Mouse (Mus musculus) intestine, embryonic 14.5 days (tissue): Measurements from ENCODE around the gene Ptpn11. TPM values are rescaled to one million over a fixed set of nuclear protein-coding genes. Genes with fewer than 3 reads are reported as not detected.
"Not testable (repeated sequence)": the region's sequence is repeated elsewhere in the genome, so short reads cannot be mapped to it uniquely, and the experiment has no call there.

Source experiments
- ATAC-seq: fragments of 200-750 bp; cut with Nextera tagmentation; replicated peaks from 2 replicates; pipeline ENCODE4 v1.8.0; 2017; ENCODE audit warnings: low read depth, moderate number of reproducible peaks, moderate TSS enrichment, moderate library complexity; ENCODE audit not compliant: low FRiP score, low TSS enrichment
- DNase-seq: peaks from one replicate; pipeline ENCODE4 v3.0.0-alpha.2; 2018; ENCODE audit warnings: low spot score
- H3K27ac ChIP-seq: fragments of 300-500 bp; sonication (generic); 2 replicates; pipeline ENCODE4 v1.5.1; 2014; ENCODE audit warnings: low read depth, mild to moderate bottlenecking, control low read depth
- H3K27me3 ChIP-seq: fragments of 300-500 bp; sonication (generic); replicated peaks from 2 replicates; pipeline ENCODE4 v1.6.1; 2014; ENCODE audit warnings: low read length, control low read depth; ENCODE audit not compliant: control insufficient read depth, insufficient read depth
- H3K36me3 ChIP-seq: fragments of 300-500 bp; sonication (generic); 2 replicates; pipeline ENCODE4 v1.6.1; 2014; ENCODE audit warnings: low read length, control low read depth; ENCODE audit not compliant: control insufficient read depth, insufficient read depth
- H3K4me1 ChIP-seq: fragments of 300-500 bp; sonication (generic); replicated peaks from 2 replicates; pipeline ENCODE4 v1.6.1; 2014; ENCODE audit warnings: low read length, control low read depth, mixed read lengths; ENCODE audit not compliant: control insufficient read depth, insufficient read depth
- H3K4me2 ChIP-seq: fragments of 300-500 bp; sonication (generic); 2 replicates; pipeline ENCODE4 v1.6.1; 2014; ENCODE audit warnings: low read length
- H3K4me3 ChIP-seq: fragments of 300-500 bp; sonication (generic); 2 replicates; pipeline ENCODE4 v1.5.1; 2014; ENCODE audit warnings: low read depth, low read length, control low read depth, mixed read lengths
- H3K9ac ChIP-seq: fragments of 300-500 bp; sonication (generic); 2 replicates; pipeline ENCODE4 v1.6.1; 2014; ENCODE audit warnings: mild to moderate bottlenecking, low read length
- H3K9me3 ChIP-seq: fragments of 300-500 bp; sonication (generic); 2 replicates; pipeline ENCODE4 v1.6.1; 2016; ENCODE audit warnings: low read length, control low read depth; ENCODE audit not compliant: control insufficient read depth
- WGBS: fragments of 180-500 bp; shearing (Covaris S2); extraction: QIAGEN DNeasy Blood & Tissue Kit; methylation state at CpG from one replicate; pipeline ENCODE4 v1.1.7; 2014; 5-methylcytosine and 5-hydroxymethylcytosine counted together
- polyA plus RNA-seq: library from polyadenylated mRNA; unstranded; fragments of >200 nt; fragmentation: Nextera tagmentation; extraction: Ambion mirVana; gene quantifications from 2 replicates; pipeline ENCODE4 v1.2.1, GENCODE M21; 2014

The Ptpn11 gene
- polyA plus RNA-seq, 1 experiment from 2014 or later: 23.2 TPM

DNA sequence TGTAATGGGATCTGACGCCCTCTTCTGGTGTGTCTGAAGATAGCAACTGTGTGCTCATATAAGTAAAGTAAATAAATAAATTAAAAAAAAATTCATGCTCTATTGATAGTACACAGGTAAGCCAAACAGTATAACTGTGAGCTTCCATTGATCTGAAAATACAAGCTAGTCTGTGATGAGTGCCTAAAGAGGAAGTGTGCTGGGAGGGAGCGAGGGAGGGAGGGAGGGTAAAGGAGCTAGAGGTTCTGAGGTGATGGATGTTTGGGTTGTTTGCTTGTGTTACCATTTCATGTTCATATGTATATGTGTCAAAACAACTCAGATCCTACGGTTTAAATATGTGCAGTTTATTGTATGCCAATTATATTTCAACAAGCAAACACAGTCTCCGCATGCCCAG lies 35.6 kb upstream of the Ptpn11 start:
- 86% methylated on average over 4 of the region's 4 CpGs for WGBS
- H3K36me3 ChIP-seq: no peaks in the 10 kb centered on the region
- H3K4me1 ChIP-seq: no peaks in the 10 kb centered on the region
- no peak overlapping the region for H3K9ac ChIP-seq
- no peak overlapping the region for H3K4me3 ChIP-seq
- ATAC-seq: no peak
- no peak overlapping the region for H3K27ac ChIP-seq
- H3K4me2 ChIP-seq: no peak overlapping the region
- H3K9me3 ChIP-seq: no peaks in the 10 kb centered on the region
- H3K27me3 ChIP-seq: no peaks in the 10 kb centered on the region
- DNase-seq: no peak

DNA sequence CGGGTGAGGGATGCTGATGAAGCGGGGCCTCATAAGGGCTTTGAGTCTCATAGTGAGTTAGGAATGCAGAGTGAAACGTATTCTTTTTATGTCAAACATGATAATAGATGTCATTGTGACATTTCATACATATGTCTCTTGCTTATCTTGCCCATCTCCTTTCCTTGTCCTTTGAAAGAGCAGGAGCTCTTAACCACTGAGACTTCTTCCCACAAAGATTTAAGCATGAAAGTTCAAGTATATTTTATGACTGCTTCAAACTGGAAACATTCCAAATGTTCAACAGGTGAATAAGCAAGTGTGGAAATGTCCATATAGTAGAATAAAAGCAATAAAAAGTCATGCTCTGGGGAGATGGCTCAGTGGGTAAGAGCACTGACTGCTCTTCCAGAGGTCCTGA lies 35.2 kb upstream of the Ptpn11 start:
- ATAC-seq (no peak), DNase-seq (no peak)
- Histone ChIP-seq H3K27ac (no peak overlapping the region), H3K36me3 (no peaks in the 10 kb centered on the region), H3K4me1 (peaks cover 4% of the 10 kb centered on the region), H3K4me2 (no peak overlapping the region), H3K4me3 (no peak overlapping the region), H3K9me3 (no peaks in the 10 kb centered on the region), H3K27me3 (no peaks in the 10 kb centered on the region), H3K9ac (no peak overlapping the region)
- 62% methylated on average over 3 of the region's 3 CpGs for WGBS

DNA sequence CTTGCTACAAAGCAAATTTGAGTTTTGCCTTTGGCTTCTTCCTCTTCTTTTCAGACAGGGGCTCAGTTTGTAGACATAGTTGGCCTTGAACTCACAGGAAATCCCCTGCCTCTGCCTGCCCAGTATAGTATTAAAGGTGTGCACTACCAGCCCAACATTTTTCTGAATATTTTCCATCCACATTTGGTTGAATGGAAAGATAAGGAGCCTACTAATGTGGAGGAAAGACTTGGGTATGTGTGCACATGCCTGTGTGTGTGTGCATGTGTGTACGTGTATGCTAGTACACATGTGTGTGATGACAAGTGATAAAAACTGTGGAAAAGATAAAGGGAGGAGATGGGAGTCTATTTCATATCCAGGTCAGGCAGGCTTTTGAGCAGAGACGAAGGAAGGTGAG lies 34.7 kb upstream of the Ptpn11 start:
- no peaks in the 10 kb centered on the region for H3K27me3 ChIP-seq
- ATAC-seq (no peak), DNase-seq (no peak)
- 83% methylated on average over 2 of the region's 2 CpGs for WGBS
- H3K9ac ChIP-seq: no peak overlapping the region
- no peak overlapping the region for H3K27ac ChIP-seq
- H3K4me3 ChIP-seq: no peak overlapping the region
- no peaks in the 10 kb centered on the region for H3K9me3 ChIP-seq
- peaks cover 8% of the 10 kb centered on the region for H3K4me1 ChIP-seq
- no peaks in the 10 kb centered on the region for H3K36me3 ChIP-seq
- no peak overlapping the region for H3K4me2 ChIP-seq

DNA sequence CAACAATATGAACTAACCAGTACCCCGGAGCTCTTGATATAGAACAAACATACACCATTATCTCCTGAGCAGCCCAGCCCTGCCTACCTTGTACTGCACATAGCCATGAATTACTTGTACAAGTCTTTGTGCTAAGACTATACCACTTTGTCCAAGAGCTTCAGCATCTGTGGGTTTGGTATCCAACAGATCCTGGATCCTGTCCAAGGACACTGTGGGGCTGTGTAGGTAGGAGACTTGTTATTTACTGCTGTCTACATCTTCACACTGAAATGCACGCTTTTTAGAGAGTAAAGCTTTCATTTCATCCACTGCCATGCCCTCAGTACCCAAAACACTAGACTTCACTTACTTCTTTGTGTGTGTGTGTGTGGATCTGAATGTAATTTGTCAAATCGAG lies 33.7 kb upstream of the Ptpn11 start:
- Histone ChIP-seq H3K9ac (no peak overlapping the region), H3K27ac (no peak overlapping the region), H3K4me2 (no peak overlapping the region), H3K4me1 (peaks cover 8% of the 10 kb centered on the region), H3K9me3 (no peaks in the 10 kb centered on the region), H3K4me3 (no peak overlapping the region), H3K36me3 (no peaks in the 10 kb centered on the region), H3K27me3 (no peaks in the 10 kb centered on the region)
- ATAC-seq (no peak), DNase-seq (no peak)
- 84% methylated on average over 3 of the region's 3 CpGs for WGBS

DNA sequence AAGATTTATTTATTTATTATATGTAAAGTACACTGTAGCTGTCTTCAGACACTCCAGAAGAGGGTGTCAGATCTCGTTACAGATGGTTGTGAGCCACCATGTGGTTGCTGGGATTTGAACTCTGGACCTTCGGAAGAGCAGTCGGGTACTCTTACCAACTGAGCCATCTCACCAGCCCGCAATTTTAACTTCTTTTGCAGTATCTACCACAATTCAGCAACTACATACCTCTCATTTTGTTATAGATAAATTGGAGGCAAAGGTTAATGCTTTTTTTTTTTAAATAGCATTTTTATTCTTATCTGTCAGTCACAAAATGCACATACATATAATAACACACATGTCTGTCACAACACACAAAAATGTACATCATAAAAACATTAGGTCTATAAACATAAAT lies 32.8 kb upstream of the Ptpn11 start:
- not testable (repeated sequence) for DNase-seq, ATAC-seq, H3K4me3 ChIP-seq, H3K4me2 ChIP-seq, H3K9me3 ChIP-seq, H3K9ac ChIP-seq, H3K36me3 ChIP-seq, H3K27ac ChIP-seq, H3K27me3 ChIP-seq, H3K4me1 ChIP-seq
- WGBS: 91% methylated on average over 3 of the region's 4 CpGs

DNA sequence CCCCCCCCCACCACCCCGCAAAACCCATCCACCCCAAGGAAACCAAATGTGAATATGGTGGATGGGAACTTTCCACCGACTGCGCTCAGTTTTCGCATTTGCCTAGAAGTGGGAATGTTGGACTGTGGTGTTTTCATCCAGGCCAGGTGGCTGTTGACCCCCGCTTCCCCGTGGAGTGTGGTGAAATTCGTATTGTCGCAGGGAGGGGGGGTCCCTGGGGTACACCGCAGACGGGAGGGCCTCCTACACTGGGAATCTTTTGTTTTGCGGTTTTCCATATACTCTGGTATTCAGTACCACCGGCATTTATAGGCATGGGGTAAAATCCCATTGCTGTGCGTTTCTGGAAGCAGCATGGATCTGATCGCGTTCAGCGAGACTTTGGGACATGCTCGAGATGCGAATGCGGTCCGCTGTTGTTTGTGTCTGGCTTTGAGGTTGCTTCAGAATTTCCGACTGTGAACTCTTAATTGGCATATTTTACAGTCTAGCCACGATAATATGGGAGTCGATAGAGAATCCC lies 30.2 kb upstream of the Ptpn11 start:
- WGBS: 26% methylated on average over 23 of the region's 23 CpGs
- H3K9ac ChIP-seq: peak overlapping the region; percentile 32; the same call in 1 of the 2 replicates
- H3K27ac ChIP-seq: no peak overlapping the region
- H3K36me3 ChIP-seq: no peaks in the 10 kb centered on the region
- peak overlapping the region; percentile 90 for H3K4me3 ChIP-seq
- H3K4me1 ChIP-seq: peaks cover 8% of the 10 kb centered on the region
- H3K9me3 ChIP-seq: no peaks in the 10 kb centered on the region
- peak overlapping the region; percentile 63 for H3K4me2 ChIP-seq
- H3K27me3 ChIP-seq: no peaks in the 10 kb centered on the region
- ATAC-seq: no peak
- DNase-seq: no peak

DNA sequence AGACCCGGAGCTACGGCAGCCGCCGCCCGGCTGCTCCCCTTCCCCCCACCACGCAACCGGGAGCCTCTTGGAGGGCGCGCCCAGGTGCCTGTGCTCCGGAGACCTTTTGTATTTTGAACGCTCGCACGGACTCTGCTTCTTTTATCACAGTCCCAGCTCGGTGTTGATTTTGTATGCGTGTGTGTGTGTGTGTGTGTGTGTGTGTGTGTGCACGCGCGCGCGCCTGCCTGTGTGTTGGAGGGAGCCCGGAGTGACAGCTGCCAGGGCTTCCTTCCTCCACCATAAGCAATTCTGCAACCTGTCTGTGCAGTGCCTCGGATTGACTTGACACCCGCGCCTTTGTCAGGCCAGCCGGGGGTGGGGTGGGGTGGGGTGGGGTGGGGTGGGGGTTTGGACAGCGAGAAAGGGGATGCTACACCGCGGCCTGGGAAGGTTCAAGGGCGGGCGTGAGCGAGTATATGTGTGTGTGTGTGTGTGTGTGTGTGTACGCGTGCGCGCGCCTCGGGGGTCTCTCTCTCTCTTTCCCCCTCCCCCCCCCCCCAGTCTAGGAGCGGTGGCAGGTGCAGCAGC lies 29.6 kb upstream of the Ptpn11 start:
- Histone ChIP-seq H3K27me3 (no peaks in the 10 kb centered on the region), H3K4me2 (peak overlapping the region; percentile 63), H3K9me3 (no peaks in the 10 kb centered on the region), H3K36me3 (no peaks in the 10 kb centered on the region), H3K27ac (peak overlapping the region; percentile 73), H3K4me1 (peaks cover 8% of the 10 kb centered on the region), H3K9ac (peak overlapping the region; percentile 88), H3K4me3 (peak overlapping the region; percentile 90)
- 0% methylated on average over 34 of the region's 38 CpGs for WGBS
- ATAC-seq: peak; percentile 40
- peak; percentile 76 for DNase-seq

DNA sequence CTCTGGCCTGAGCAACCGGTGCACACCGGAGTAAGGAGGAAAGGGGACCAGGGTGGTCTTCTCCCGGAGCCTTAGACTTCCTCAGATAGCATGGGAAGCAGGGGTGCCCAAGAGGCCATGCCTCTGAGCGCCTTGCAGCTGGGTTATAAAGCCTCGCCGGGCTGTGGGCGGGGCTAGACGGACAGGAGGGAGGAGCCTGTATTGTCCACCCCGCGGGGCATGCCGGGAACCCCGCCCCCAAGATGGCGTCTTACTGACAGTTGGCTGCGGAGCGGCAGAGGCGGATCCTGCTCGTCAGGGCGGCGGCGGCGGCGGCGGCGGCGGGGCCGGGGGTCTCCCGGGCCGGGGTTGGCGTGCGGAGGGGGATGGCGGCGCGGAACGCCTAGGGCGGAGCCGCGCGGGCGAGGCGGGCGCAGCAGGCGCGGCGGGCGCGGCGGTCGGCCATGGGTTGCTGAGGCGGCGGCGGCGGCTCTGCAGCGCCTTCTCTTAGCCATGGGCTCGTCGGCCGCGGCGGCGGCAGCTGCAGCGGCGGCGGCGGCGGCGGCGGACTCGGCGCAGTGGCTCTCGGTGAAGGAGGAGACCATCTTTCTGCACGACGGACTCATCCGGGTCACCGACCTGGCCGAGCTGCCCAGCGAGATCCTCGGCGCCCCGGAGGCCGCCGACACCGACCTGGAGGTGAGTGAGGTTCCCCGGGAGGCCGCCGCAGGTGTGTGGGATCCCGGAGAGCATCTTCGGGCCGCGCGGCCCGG lies 29.0 kb upstream of the Ptpn11 start, which contains the start of gene Hectd4:
TSS of gene Hectd4 (plus strand) at position 240 of the 752 bp plus-strand sequence.
- Histone ChIP-seq H3K27me3 (no peaks in the 10 kb centered on the region), H3K4me2 (peak within 1 kb of the TSS; percentile 63), H3K9me3 (no peaks in the 10 kb centered on the region), H3K4me3 (peak within 1 kb of the TSS; percentile 90), H3K9ac (peak within 1 kb of the TSS; percentile 88), H3K4me1 (peaks cover 8% of the 10 kb centered on the region), H3K27ac (peak within 1 kb of the TSS; percentile 73), H3K36me3 (no peaks in the 10 kb centered on the region)
- DNase-seq (peak; percentile 99), ATAC-seq (peak; percentile 88)
- under 1% methylated on average over 81 of the region's 90 CpGs for WGBS
